Mouse (Mus musculus) c-Kit-negative CD71-positive TER-119-positive erythroid progenitor cells, embryonic 14.5 days (primary cell): Measurements from ENCODE around the gene Elmo1.
"Not testable (repeated sequence)": the region's sequence is repeated elsewhere in the genome, so short reads cannot be mapped to it uniquely, and the experiment has no call there.

ENCODE experiments used
- DNase-seq: peaks from one replicate; pipeline ENCODE4 v3.0.0-alpha.2; 2013; ENCODE audit warnings: low read depth, low spot score

The Elmo1 gene

DNA sequence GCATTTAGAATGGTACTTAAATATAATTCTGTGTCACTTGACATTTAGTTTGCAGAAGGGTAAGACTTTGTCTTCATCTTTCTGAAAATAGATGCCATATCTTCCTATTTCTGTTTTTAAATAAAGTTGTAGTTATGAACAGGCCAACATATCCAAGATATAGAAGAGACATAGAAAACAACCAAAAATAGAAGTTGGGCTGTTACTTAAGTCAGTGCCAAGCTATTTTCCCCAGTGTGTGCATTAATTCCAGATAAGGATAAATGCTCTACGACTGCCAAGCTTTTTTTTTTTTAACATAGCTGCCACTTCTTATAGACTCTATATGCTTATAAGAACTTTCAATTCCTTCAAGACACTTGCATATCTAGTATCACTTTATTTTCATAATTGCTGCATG is 511.0 kb downstream of the Elmo1 start:
- no peak for DNase-seq

- no peak for DNase-seq
Measured at GRCm38 (mm10) chr13:20606891-20607290, 516.5 kb downstream of the Elmo1 start.

DNA sequence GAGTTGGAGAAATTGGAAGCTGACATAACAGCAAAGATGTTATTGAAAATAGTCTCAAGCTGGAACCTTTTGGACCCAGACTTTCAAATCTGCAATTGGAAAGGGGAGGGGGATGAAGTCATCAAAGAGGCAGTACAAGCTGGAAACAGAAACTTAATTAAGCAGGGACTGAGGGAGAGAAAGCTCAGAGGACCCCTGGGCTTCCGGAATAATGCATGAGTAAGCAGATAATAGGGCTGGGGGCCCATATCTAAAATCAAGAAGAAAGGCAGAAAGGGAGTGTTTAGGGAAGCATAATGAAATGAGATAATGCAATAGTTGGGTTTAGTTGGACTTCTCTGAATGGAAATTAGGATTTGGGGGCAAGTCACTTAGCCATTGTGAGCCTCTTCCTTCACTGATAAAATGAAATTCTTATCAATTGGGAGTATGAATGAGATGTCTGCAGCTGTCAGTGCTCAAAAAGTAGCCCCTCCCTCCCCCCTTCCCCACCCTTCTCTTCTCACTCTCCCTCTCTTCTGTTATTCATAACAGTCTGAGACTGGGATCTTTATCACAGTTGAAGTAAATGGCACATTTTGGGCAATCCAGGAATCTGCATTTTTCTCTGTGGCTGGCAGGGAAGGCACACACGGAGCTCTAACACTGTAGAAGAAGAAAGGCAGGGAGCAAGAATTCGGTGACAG is 518.8 kb downstream of the Elmo1 start:
- no peak for DNase-seq

DNA sequence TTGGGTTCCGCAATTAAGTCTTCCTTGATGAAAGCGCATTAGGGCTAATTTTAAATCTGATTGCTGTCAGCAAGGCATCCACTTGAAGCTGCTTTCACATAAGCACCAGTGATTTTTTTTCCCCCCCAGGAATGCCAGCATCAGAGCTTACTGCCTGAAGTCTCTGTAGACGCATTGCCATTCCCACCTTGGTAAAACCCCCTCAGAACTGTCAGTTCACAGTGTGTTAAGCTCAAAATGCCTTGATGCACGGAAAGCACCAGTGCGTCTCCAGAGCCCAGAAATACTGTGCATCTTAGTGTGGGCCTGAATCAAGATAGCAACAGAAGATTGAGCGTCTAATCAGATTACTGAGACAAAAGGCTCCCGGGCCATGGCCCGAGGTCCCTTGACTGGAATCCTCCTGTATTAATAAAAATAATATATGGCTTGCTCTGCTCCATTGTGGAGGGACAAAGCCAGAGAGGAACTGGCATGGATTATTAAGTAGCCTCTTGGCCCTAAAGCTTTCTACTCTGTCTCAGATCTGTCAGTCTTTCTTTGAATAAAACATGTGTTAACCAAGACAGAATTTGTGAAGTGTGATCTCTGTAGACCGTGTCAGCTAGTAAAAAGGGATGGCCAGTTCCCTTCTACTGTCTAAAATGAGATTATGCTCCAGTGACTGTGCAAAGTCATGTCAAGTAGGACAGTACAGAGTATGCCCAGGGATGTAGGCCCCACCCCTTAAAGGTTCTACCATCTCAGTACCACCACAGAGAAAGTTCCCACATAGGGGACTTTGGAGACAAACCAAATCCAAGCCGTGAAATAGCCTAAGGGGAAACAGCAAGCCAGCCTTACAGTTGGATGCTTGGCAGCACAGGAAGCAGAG is 525.4 kb downstream of the Elmo1 start:
- no peak for DNase-seq

GRCm38 (mm10) chr13:20619946-20620345 is 529.5 kb downstream of the Elmo1 start:
- no peak for DNase-seq

DNA sequence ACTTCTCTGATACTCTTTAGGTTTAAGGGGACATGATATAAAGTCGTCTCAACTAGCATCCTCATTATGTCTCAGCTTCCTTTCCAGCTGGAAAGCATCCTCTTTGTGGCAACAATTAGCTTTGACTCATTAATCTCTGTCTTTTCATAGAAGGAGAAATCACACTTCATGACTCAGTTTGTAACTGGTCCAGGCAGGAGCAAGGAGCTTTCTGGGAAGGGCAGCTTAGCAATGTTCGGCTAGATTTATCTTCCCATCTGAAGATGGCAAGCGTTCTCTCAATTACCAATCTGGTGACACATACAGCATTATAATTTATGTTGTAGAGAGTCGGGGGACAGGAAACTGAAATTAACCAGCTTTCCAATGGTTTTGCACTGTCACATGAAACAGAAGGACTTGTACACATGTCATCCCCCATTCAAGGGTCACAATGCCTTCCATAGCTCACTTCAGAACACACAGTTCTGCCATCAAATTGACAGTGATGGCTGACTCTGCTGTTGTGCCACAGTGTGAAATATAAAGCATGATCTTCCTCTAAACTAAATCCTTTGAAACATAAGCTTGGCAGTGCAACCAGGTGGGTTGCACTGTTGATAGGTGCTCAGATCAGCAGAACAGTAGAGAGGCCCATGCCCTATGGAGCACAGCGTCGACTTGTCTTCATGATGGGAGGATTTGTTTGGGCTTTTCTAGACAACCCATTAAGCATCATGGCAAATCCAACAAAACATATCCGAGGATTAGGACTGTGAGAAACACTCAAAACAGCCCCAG is 532.9 kb downstream of the Elmo1 start:
- DNase-seq, result no peak

DNA sequence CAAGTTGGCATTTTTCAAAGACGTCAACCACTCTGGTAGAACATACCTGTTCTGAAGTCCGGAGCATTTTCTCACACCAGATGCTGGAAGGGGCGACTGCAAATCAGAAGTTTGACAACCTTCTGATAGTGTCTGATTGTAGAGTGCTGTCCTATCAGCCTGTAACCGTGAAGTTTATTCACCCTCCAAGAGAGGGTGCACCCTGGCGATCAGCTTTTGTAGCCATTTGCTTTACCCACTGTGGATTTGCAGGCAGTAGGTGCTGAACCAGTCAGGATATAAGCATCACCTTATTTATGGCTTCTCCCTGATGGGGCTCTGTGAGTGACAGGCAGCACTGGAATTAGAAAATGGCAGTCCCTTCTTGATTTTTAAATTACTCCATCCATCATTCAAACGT is 537.4 kb downstream of the Elmo1 start:
- DNase-seq, result no peak

DNA sequence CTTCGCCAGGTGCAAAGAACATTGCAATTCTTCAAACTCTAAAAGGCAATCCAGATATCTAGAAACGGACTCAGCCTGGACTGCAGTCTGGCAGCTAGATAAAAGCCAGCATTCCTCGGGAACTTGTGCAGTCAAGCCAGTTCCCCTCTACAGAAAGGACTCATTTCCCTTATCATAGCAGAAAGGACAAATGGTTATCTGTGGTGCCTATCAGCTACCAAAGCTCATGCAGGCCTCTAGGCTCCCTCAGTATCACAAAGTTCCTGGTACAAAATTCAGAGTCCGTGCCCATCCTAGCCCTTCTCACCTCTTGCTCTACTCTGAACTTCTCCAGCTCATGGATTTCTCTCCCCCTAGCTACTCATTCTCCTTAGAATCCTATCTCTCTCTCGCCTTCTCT is 542.1 kb downstream of the Elmo1 start:
- no peak for DNase-seq

DNA sequence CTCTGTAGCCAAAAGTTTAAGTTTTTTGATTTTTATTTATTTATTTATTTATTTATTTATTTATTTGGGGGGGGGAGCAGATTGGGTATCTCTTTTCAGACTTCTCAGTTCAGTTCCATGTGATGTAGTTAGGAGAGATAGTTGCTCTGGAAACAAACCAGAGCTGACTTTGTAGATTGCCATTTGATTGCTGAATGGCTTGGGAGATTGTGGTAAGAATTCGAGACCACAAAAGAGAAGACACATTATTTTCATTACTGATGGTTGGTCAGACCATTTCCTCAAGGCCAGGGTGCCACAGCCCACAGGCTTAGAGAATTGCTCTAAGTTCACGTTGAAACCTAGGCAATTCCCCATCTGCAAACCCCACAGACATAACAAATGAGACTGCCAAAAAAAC is 544.3 kb downstream of the Elmo1 start:
- DNase-seq, result not testable (repeated sequence)

DNA sequence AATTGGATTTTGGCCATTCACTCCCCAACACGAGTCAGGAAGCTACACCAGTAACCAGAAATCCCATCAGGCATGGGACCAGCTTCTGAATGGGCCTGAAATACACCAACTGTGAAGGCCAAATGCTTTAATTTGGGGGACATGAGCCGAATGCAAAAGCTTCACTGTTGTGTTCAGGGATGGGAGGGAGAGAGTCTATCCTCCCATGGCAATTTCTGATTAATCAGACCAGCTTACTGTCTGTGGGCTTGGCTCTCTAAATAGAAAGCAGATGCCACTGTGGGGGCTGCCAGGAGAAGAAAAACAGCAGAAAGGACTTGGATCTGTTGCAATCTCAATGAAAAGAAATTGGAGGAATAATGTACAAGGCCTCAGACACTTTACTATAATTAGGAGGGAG is 545.2 kb downstream of the Elmo1 start:
- DNase-seq, result no peak
